Mouse (Mus musculus): ENCODE results near the gene Cyp46a1.
A peak's percentile ranks its signal among the peaks of the same experiment; 100 is the strongest.

Cyp46a1 gene

GRCm38 (mm10) chr12:108398681-108399080 is 64.5 kb downstream of the Cyp46a1 start:
- no peak for DNase-seq (ENCODE audit: inconsistent ontology term)

- no peak for DNase-seq (ENCODE audit: inconsistent ontology term)
These were observed 65.0 kb downstream of the Cyp46a1 start for GRCm38 (mm10) chr12:108399191-108399590.

GRCm38 (mm10) chr12:108400951-108401350 is 66.8 kb downstream of the Cyp46a1 start:
- no peak for DNase-seq (ENCODE audit: inconsistent ontology term)

- DNase-seq (ENCODE audit: inconsistent ontology term), result peak; percentile 61
These were observed 69.8 kb downstream of the Cyp46a1 start for GRCm38 (mm10) chr12:108403957-108404356.

- DNase-seq (ENCODE audit: inconsistent ontology term), result no peak
These were observed 74.9 kb downstream of the Cyp46a1 start for GRCm38 (mm10) chr12:108409100-108409499.

- DNase-seq (ENCODE audit: inconsistent ontology term), result no peak
These were observed 76.4 kb downstream of the Cyp46a1 start for GRCm38 (mm10) chr12:108410416-108411208.

Measured in Muller cell, postnatal 12 days (primary cell).